In the genomic region with DNA sequence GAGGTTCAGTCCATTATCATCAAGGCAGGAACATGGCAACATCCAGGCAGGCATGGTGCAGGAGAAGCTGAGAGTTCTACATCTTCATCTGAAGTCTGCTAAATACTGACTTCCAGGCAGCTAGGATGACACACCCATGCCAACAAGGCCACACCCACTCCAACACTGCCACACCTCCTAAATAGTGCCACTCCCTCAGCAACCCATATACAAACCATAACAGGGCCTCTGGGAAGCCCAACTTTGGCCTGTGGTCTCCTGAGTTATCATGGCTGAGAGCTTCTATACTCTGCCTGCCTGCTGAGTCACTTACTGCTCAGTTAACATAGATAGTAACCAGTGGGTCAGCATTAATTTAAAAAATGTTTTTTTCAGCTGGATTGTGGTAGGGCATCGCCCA, we compare ENCODE assay signal across 24 mouse cellular contexts. TPM values are rescaled to one million over a fixed set of nuclear protein-coding genes. Genes with fewer than 3 reads are reported as not detected.
DNase-seq lines count a peak whose midpoint lies in the region; ATAC-seq and TF ChIP-seq lines count a peak whose summit lies in the region.
"Had no signal": no experiment of that assay in that cellular context is flagged by ENCODE, and none has a peak within 500 bp of the region (broad histone marks: within the 10 kb centered on the region; RNA-seq: fewer than 3 reads in every experiment).

No protein-coding gene starts in this region.

- no peak overlapping the region for H3K9ac ChIP-seq in MEL (ENCODE audit: control insufficient read depth, low read depth, low read length, poor library complexity, severe bottlenecking)
- no peak overlapping the region for H3K9ac ChIP-seq in liver, embryonic 14.5 days (replicated peaks)
- H3K9ac ChIP-seq in forebrain, embryonic 15.5 days (replicated peaks): no peak overlapping the region
- H3K9ac ChIP-seq: stomach, embryonic 15.5 days had no signal

- H3K4me2 ChIP-seq in liver, embryonic 14.5 days (ENCODE audit: low read depth): no peak overlapping the region
- no peak overlapping the region for H3K4me2 ChIP-seq in forebrain, embryonic 15.5 days (replicated peaks)
- H3K4me2 ChIP-seq: stomach, embryonic 15.5 days had no signal

- peak; percentile 79 for ATAC-seq in erythroblast, adult 5-6 weeks (replicated peaks; ENCODE audit: low FRiP score, poor library complexity, severe bottlenecking)
- peak; percentile 77 for ATAC-seq in liver, embryonic 14.5 days (ENCODE audit: insufficient read depth)
- ATAC-seq in megakaryocyte-erythroid progenitor cell, adult 5-6 weeks (replicated peaks; ENCODE audit: low FRiP score, low TSS enrichment, poor library complexity, severe bottlenecking): peak; percentile 95
- ATAC-seq in forebrain, embryonic 15.5 days (replicated peaks): no peak
- ATAC-seq: forebrain, embryonic 14.5 days; hindbrain, postnatal 0 days had no signal

- no peaks in the 10 kb centered on the region for H3K4me1 ChIP-seq in MEL (ENCODE audit: control insufficient read depth in 1 of 2, insufficient read depth in 2 of 2, low read length in 2 of 2)
- peaks cover 0 to 7% of the 10 kb centered on the region in 2 experiments; a peak in 2 of 4 replicates for H3K4me1 ChIP-seq in liver, embryonic 14.5 days (replicated peaks; ENCODE audit: control insufficient read depth in 2 of 2, insufficient read depth in 2 of 2, low read length in 1 of 2)
- no peaks in the 10 kb centered on the region for H3K4me1 ChIP-seq in forebrain, embryonic 15.5 days
- H3K4me1 ChIP-seq: stomach, embryonic 15.5 days had no signal

- no peaks in the 10 kb centered on the region for H3K27me3 ChIP-seq in MEL (ENCODE audit: control insufficient read depth in 1 of 2, insufficient read depth in 2 of 2, low read length in 2 of 2)
- no peaks in the 10 kb centered on the region for H3K27me3 ChIP-seq in liver, embryonic 14.5 days (ENCODE audit: control insufficient read depth, insufficient read depth, low read length)
- H3K27me3 ChIP-seq in forebrain, embryonic 15.5 days: no peaks in the 10 kb centered on the region
- H3K27me3 ChIP-seq: stomach, embryonic 15.5 days had no signal

- no peak overlapping the region for H3K27ac ChIP-seq in MEL (ENCODE audit: control insufficient read depth, low read depth, low read length)
- H3K27ac ChIP-seq in liver, embryonic 14.5 days: no peak overlapping the region; the same call in 1 of the 2 replicates
- H3K27ac ChIP-seq in forebrain, embryonic 15.5 days (replicated peaks): no peak overlapping the region
- H3K27ac ChIP-seq: hindbrain, embryonic 10.5 days; hindbrain, postnatal 0 days; limb, embryonic 10.5 days; stomach, embryonic 15.5 days had no signal

- no peaks in the 10 kb centered on the region for H3K79me2 ChIP-seq in MEL (ENCODE audit: control insufficient read depth, insufficient read depth, low read length, poor library complexity)

- 0 out of 4 replicates have a peak, but pooled peaks cover 0 to 2% of the 10 kb centered on the region in 2 experiments for H3K36me3 ChIP-seq in MEL (ENCODE audit: control insufficient read depth in 1 of 2, insufficient read depth in 2 of 2, low read length in 2 of 2)
- peaks cover 5% of the 10 kb centered on the region for H3K36me3 ChIP-seq in liver, embryonic 14.5 days (replicated peaks; ENCODE audit: control insufficient read depth, insufficient read depth, low read depth)
- peaks cover 28% of the 10 kb centered on the region for H3K36me3 ChIP-seq in forebrain, embryonic 15.5 days

- no peak overlapping the region for H3K4me3 ChIP-seq in MEL (ENCODE audit: control insufficient read depth in 1 of 2, insufficient read depth in 1 of 2, low read depth in 2 of 2, low read length in 2 of 2)
- no peak overlapping the region for H3K4me3 ChIP-seq in liver, embryonic 14.5 days (ENCODE audit: insufficient read depth in 1 of 2, low read depth in 2 of 2, low read length in 2 of 2)
- H3K4me3 ChIP-seq in forebrain, embryonic 15.5 days: no peak overlapping the region
- H3K4me3 ChIP-seq: erythroblast, embryonic 14.5 days; hindbrain, embryonic 10.5 days; limb, embryonic 10.5 days; stomach, embryonic 15.5 days had no signal

- WGBS in liver, embryonic 14.5 days (ENCODE audit: insufficient replicate concordance): 84% methylated on average over 1 of the region's 1 CpGs
- WGBS in forebrain, embryonic 15.5 days: 94% methylated on average over 1 of the region's 1 CpGs

- TF ChIP-seq RAD21 in MEL (IDR thresholded peaks at IDR 0.05; ENCODE audit: low read depth, low read length): no peak

- peak; percentile 83 for DNase-seq in MEL (ENCODE audit: low read depth, low spot score)
- peak in 1 of 3 experiments; percentile 65 for DNase-seq in liver, embryonic 14.5 days (ENCODE audit: low read depth in 3 of 3, low spot score in 3 of 3)
- no peak for DNase-seq in urinary bladder, postnatal 25 days (ENCODE audit: low spot score)
- no peak for DNase-seq in lung, postnatal 10 days
- DNase-seq: adrenal gland, postnatal 36 days; cerebellum, adult 8-10 months; gastrocnemius, postnatal 36 days; kidney, adult 2 months; kidney, postnatal 10 days; layer of hippocampus, postnatal 36 days; lung, adult 18-20 months; lung, postnatal 4 days; midbrain, embryonic 14.5 days; spleen, adult 18-20 months; thymus, adult 2 months had no signal

- TF ChIP-seq EP300 in MEL (IDR thresholded peaks at IDR 0.05; ENCODE audit: low read depth in 1 of 2, low read length in 2 of 2): no peak
- TF ChIP-seq EP300 in liver, embryonic 14.5 days (IDR thresholded peaks at IDR 0.05; ENCODE audit: low read depth): no peak

- no peak for TF ChIP-seq POLR2A in MEL (IDR thresholded peaks at IDR 0.05; ENCODE audit: control insufficient read depth in 1 of 2, insufficient read depth in 1 of 2, low read depth in 1 of 2, low read length in 2 of 2, poor library complexity in 1 of 2)

- TF ChIP-seq CTCF in MEL (IDR thresholded peaks at IDR 0.05 in 2 of 3, conservative IDR thresholded peaks at IDR 0.05 in 1 of 3; ENCODE audit: control insufficient read depth in 1 of 3, insufficient read depth in 1 of 3, low read depth in 2 of 3, low read length in 3 of 3, poor library complexity in 1 of 3, severe bottlenecking in 1 of 3): no peak
- TF ChIP-seq CTCF in liver, embryonic 14.5 days (IDR thresholded peaks at IDR 0.05; ENCODE audit: low read depth): no peak

- no peaks in the 10 kb centered on the region for H3K9me3 ChIP-seq in MEL (replicated peaks; ENCODE audit: insufficient read depth, low read length)
- H3K9me3 ChIP-seq in liver, embryonic 14.5 days (ENCODE audit: control insufficient read depth, low read length): peaks cover 7% of the 10 kb centered on the region
- H3K9me3 ChIP-seq in forebrain, embryonic 15.5 days: 0 out of 2 replicates have a peak, but pooled peaks cover 8% of the 10 kb centered on the region
- H3K9me3 ChIP-seq: limb, embryonic 10.5 days had no signal

RNA-seq across cellular contexts. Expression of gene Klhl36, which starts 11.1 kb away (rescaled TPM):
- 4.5 and 4.6 TPM in 2 replicates for total RNA-seq in MEL (2012; rRNA removed)
- 1 to 10 TPM in 1 of 2 experiments, not detected in 1; 6.6 TPM for polyA plus RNA-seq in MEL (2012; ENCODE audit: insufficient read depth in 1 of 2, insufficient read length in 2 of 2, low read depth in 1 of 2, low replicate concordance in 2 of 2, missing spikeins in 1 of 2)
- total RNA-seq in erythroblast, adult 5-6 weeks (2015; ENCODE audit: low replicate concordance): 2.3 and 2.5 TPM in 2 replicates
- 1.6 and 5.2 TPM in 2 replicates for total RNA-seq in erythroblast, adult 5-6 weeks (2017; ENCODE audit: low replicate concordance)
- polyA plus RNA-seq in liver, embryonic 14.5 days (2012; rRNA removed): 2.5 TPM in 2 replicates
- polyA plus RNA-seq in liver, embryonic 14.5 days (2014; fragmentation: Nextera tagmentation; extraction: Ambion mirVana): 2.7 and 3.3 TPM in 2 replicates
- 2.2 and 4.4 TPM in 2 replicates for total RNA-seq in megakaryocyte-erythroid progenitor cell, adult 5-6 weeks (2014; fragmentation: Nextera tagmentation)
- total RNA-seq in megakaryocyte-erythroid progenitor cell, adult 5-6 weeks (2017): 3.2 and 5.6 TPM in 2 replicates
- 15.3 and 15.4 TPM in 2 replicates for polyA plus RNA-seq in forebrain, embryonic 15.5 days (2015; fragmentation: Nextera tagmentation; extraction: Ambion mirVana)

RNA-seq across cellular contexts. Expression of gene Cotl1, which starts 32.8 kb away (rescaled TPM):
- 60.5 and 70.3 TPM in 2 replicates for total RNA-seq in MEL (2012; rRNA removed)
- polyA plus RNA-seq in MEL (2012; ENCODE audit: insufficient read depth in 1 of 2, insufficient read length in 2 of 2, low read depth in 1 of 2, low replicate concordance in 2 of 2, missing spikeins in 1 of 2): 100 to 1,000 TPM in 1 of 2 experiments, not detected in 1; 114 TPM
- total RNA-seq in erythroblast, adult 5-6 weeks (2015; ENCODE audit: low replicate concordance): 95.5 and 123 TPM in 2 replicates
- total RNA-seq in erythroblast, adult 5-6 weeks (2017; ENCODE audit: low replicate concordance): 51.2 and 98.1 TPM in 2 replicates
- 57.0 and 59.6 TPM in 2 replicates for polyA plus RNA-seq in liver, embryonic 14.5 days (2012; rRNA removed)
- polyA plus RNA-seq in liver, embryonic 14.5 days (2014; fragmentation: Nextera tagmentation; extraction: Ambion mirVana): 77.7 and 88.7 TPM in 2 replicates
- total RNA-seq in megakaryocyte-erythroid progenitor cell, adult 5-6 weeks (2014; fragmentation: Nextera tagmentation): 24.4 and 63.9 TPM in 2 replicates
- 30.4 and 44.2 TPM in 2 replicates for total RNA-seq in megakaryocyte-erythroid progenitor cell, adult 5-6 weeks (2017)
- 127 and 138 TPM in 2 replicates for polyA plus RNA-seq in forebrain, embryonic 15.5 days (2015; fragmentation: Nextera tagmentation; extraction: Ambion mirVana)

RNA-seq across cellular contexts. Expression of gene Usp10, which starts 37.0 kb away (rescaled TPM):
- 205 and 227 TPM in 2 replicates for total RNA-seq in MEL (2012; rRNA removed)
- polyA plus RNA-seq in MEL (2012; ENCODE audit: insufficient read depth in 1 of 2, insufficient read length in 2 of 2, low read depth in 1 of 2, low replicate concordance in 2 of 2, missing spikeins in 1 of 2): 100 to 1,000 TPM; 263 to 398 TPM
- 66.3 and 87.0 TPM in 2 replicates for total RNA-seq in erythroblast, adult 5-6 weeks (2015; ENCODE audit: low replicate concordance)
- total RNA-seq in erythroblast, adult 5-6 weeks (2017; ENCODE audit: low replicate concordance): 59.7 and 83.1 TPM in 2 replicates
- 23.8 and 47.0 TPM in 2 replicates for polyA plus RNA-seq in liver, embryonic 14.5 days (2012; rRNA removed)
- polyA plus RNA-seq in liver, embryonic 14.5 days (2014; fragmentation: Nextera tagmentation; extraction: Ambion mirVana): 59.0 and 60.8 TPM in 2 replicates
- total RNA-seq in megakaryocyte-erythroid progenitor cell, adult 5-6 weeks (2014; fragmentation: Nextera tagmentation): 211 and 258 TPM in 2 replicates
- 78.8 and 80.2 TPM in 2 replicates for total RNA-seq in megakaryocyte-erythroid progenitor cell, adult 5-6 weeks (2017)
- polyA plus RNA-seq in forebrain, embryonic 15.5 days (2015; fragmentation: Nextera tagmentation; extraction: Ambion mirVana): 143 and 149 TPM in 2 replicates

RNA-seq across cellular contexts. Expression of gene Gm20388, which starts 37.5 kb away (rescaled TPM):
- 8.1 and 11.1 TPM in 2 replicates for total RNA-seq in MEL (2012; rRNA removed)
- polyA plus RNA-seq in MEL (2012; ENCODE audit: insufficient read depth in 1 of 2, insufficient read length in 2 of 2, low read depth in 1 of 2, low replicate concordance in 2 of 2, missing spikeins in 1 of 2): 10 to 100 TPM in 1 of 2 experiments, not detected in 1; 17.8 TPM
- 2.9 and 5.2 TPM in 2 replicates for total RNA-seq in erythroblast, adult 5-6 weeks (2015; ENCODE audit: low replicate concordance)
- 0.28 and 7.8 TPM in 2 replicates for total RNA-seq in erythroblast, adult 5-6 weeks (2017; ENCODE audit: low replicate concordance)
- 8.5 and 9.7 TPM in 2 replicates for polyA plus RNA-seq in liver, embryonic 14.5 days (2012; rRNA removed)
- polyA plus RNA-seq in liver, embryonic 14.5 days (2014; fragmentation: Nextera tagmentation; extraction: Ambion mirVana): not detected in 2 replicates
- 7.3 and 11.4 TPM in 2 replicates for total RNA-seq in megakaryocyte-erythroid progenitor cell, adult 5-6 weeks (2014; fragmentation: Nextera tagmentation)
- 17.9 and 18.1 TPM in 2 replicates for total RNA-seq in megakaryocyte-erythroid progenitor cell, adult 5-6 weeks (2017)
- polyA plus RNA-seq in forebrain, embryonic 15.5 days (2015; fragmentation: Nextera tagmentation; extraction: Ambion mirVana): not detected in 2 replicates
- polyA plus RNA-seq: hindbrain, postnatal 0 days; stomach, embryonic 15.5 days had no signal
